Mouse (Mus musculus) heart, embryonic 11.5 days (tissue): ENCODE results near the gene Epb41l2. TPM values are rescaled to one million over a fixed set of nuclear protein-coding genes. Genes with fewer than 3 reads are reported as not detected.
A peak's percentile ranks its signal among the peaks of the same experiment; 100 is the strongest.

ENCODE experiments used
- ATAC-seq: fragments of 200-750 bp; cut with Nextera tagmentation; replicated peaks from 2 replicates; pipeline ENCODE4 v1.8.0; 2017; ENCODE audit warnings: moderate library complexity; ENCODE audit not compliant: insufficient number of reproducible peaks, low FRiP score, low TSS enrichment
- H3K27ac ChIP-seq: fragments of 300-500 bp; sonication (generic); 2 replicates; pipeline ENCODE4 v1.5.1; 2014; ENCODE audit warnings: mild to moderate bottlenecking, low read depth, low read length
- H3K27me3 ChIP-seq: fragments of 300-500 bp; sonication (generic); 2 replicates; pipeline ENCODE4 v1.6.1; 2014; ENCODE audit warnings: mild to moderate bottlenecking, low read length, mixed read lengths; ENCODE audit not compliant: control insufficient read depth, insufficient read depth
- H3K36me3 ChIP-seq: fragments of 300-500 bp; sonication (generic); 2 replicates; pipeline ENCODE4 v1.6.1; 2014; ENCODE audit warnings: mild to moderate bottlenecking, low read length, moderate library complexity, mixed read lengths; ENCODE audit not compliant: control insufficient read depth, insufficient read depth
- H3K4me1 ChIP-seq: fragments of 300-500 bp; sonication (generic); 2 replicates; pipeline ENCODE4 v1.6.1; 2014; ENCODE audit warnings: low read length; ENCODE audit not compliant: control insufficient read depth, insufficient read depth
- H3K4me2 ChIP-seq: fragments of 300-500 bp; sonication (generic); 2 replicates; pipeline ENCODE4 v1.6.1; 2014; ENCODE audit warnings: mild to moderate bottlenecking, moderate library complexity
- H3K4me3 ChIP-seq: fragments of 300-500 bp; sonication (generic); 2 replicates; pipeline ENCODE4 v1.5.1; 2014; ENCODE audit warnings: low read depth, low read length
- H3K9ac ChIP-seq: fragments of 300-500 bp; sonication (generic); 2 replicates; pipeline ENCODE4 v1.6.1; 2014; ENCODE audit warnings: mild to moderate bottlenecking, low read depth, low read length, moderate library complexity
- H3K9me3 ChIP-seq: fragments of 300-500 bp; sonication (generic); replicated peaks from 2 replicates; pipeline ENCODE4 v1.6.1; 2016; ENCODE audit warnings: low read length; ENCODE audit not compliant: control insufficient read depth
- WGBS: fragments of 180-500 bp; shearing (Covaris S2); extraction: QIAGEN DNeasy Blood & Tissue Kit; methylation state at CpG from one replicate; pipeline ENCODE4 v1.1.7; 2014; ENCODE audit not compliant: insufficient replicate concordance; 5-methylcytosine and 5-hydroxymethylcytosine counted together
- polyA plus RNA-seq: library from polyadenylated mRNA; unstranded; fragments of >200 nt; fragmentation: Nextera tagmentation; extraction: Ambion mirVana; gene quantifications from 2 replicates; pipeline ENCODE4 v1.2.1, GENCODE M21; 2014

Gene Epb41l2
- 51.5 and 54.2 TPM in 2 replicates for polyA plus RNA-seq

- Histone ChIP-seq H3K27ac (peak within 1 kb of the TSS; percentile 86), H3K36me3 (no peaks in the 10 kb centered on the region), H3K4me3 (peak within 1 kb of the TSS; percentile 92), H3K9me3 (no peaks in the 10 kb centered on the region), H3K4me2 (peak within 1 kb of the TSS; percentile 71), H3K4me1 (peaks cover 17% of the 10 kb centered on the region), H3K9ac (peak within 1 kb of the TSS; percentile 97), H3K27me3 (no peaks in the 10 kb centered on the region)
- under 1% methylated on average over 54 of the region's 55 CpGs for WGBS
- peak; percentile 93 for ATAC-seq
These were observed at the start of gene Epb41l2 for GRCm38 (mm10) chr10:25359208-25359958. TSS of gene Epb41l2 (plus strand) at chr10:25359798.

GRCm38 (mm10) chr10:25309996-25310395 lies 49.6 kb upstream of the Epb41l2 start:
- Histone ChIP-seq H3K9ac (no peak overlapping the region), H3K4me2 (no peak overlapping the region), H3K9me3 (no peaks in the 10 kb centered on the region), H3K27me3 (no peaks in the 10 kb centered on the region), H3K4me1 (no peaks in the 10 kb centered on the region), H3K36me3 (no peaks in the 10 kb centered on the region), H3K27ac (no peak overlapping the region), H3K4me3 (no peak overlapping the region)
- no peak for ATAC-seq
- WGBS = 92% methylated on average over 5 of the region's 5 CpGs

GRCm38 (mm10) chr10:25310736-25311135 lies 48.9 kb upstream of the Epb41l2 start:
- Histone ChIP-seq H3K27me3 (no peaks in the 10 kb centered on the region), H3K4me2 (no peak overlapping the region), H3K36me3 (no peaks in the 10 kb centered on the region), H3K4me1 (no peaks in the 10 kb centered on the region), H3K4me3 (no peak overlapping the region), H3K27ac (no peak overlapping the region), H3K9ac (no peak overlapping the region), H3K9me3 (no peaks in the 10 kb centered on the region)
- 50% methylated on average over 4 of the region's 4 CpGs for WGBS
- no peak for ATAC-seq

DNA sequence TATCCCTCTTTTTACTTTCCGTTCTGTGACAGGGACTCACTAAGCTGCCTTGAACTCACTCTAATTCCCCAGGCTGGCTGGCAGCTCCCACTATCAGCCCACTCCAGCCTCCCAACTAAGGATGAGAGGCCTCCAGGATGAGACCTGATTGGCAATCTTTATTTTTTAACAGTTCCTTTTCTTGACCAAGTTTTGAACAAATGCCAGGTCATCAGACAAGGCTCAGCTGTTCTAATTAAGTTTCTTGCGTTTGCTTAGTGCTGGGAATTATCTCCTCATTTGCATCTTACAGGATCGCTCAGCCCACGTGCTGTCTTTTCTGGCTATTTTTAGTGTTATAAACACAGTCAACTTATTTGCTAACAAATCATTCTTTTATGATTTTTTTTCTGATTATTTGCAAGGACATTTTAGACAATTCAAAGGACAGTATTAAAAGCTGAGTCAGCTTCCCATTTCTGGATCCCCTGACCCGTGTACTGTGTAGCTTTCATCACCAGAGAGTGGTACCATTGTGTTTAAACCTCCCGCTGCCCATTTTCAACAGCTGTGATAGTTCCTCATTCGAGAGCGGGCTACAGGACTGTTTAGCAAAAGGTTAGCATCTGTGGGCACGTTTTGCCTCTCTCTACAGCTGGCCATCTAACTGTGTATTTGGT lies 47.9 kb upstream of the Epb41l2 start:
- H3K4me1 ChIP-seq = no peaks in the 10 kb centered on the region
- no peak overlapping the region for H3K27ac ChIP-seq
- H3K4me2 ChIP-seq = no peak overlapping the region
- no peaks in the 10 kb centered on the region for H3K36me3 ChIP-seq
- no peak for ATAC-seq
- no peaks in the 10 kb centered on the region for H3K9me3 ChIP-seq
- no peaks in the 10 kb centered on the region for H3K27me3 ChIP-seq
- H3K9ac ChIP-seq = no peak overlapping the region
- WGBS = 49% methylated on average over 9 of the region's 9 CpGs
- no peak overlapping the region for H3K4me3 ChIP-seq

- 0 out of 2 replicates have a peak overlapping the region, but pooled peaks have one; percentile 3 for H3K4me3 ChIP-seq
- 16% methylated on average over 17 of the region's 17 CpGs for WGBS
- no peak for ATAC-seq
- no peaks in the 10 kb centered on the region for H3K36me3 ChIP-seq
- peaks cover 3% of the 10 kb centered on the region for H3K4me1 ChIP-seq
- no peaks in the 10 kb centered on the region for H3K27me3 ChIP-seq
- 0 out of 2 replicates have a peak overlapping the region, but pooled peaks have one; percentile 31 for H3K9ac ChIP-seq
- H3K4me2 ChIP-seq = peak overlapping the region; percentile 53
- H3K27ac ChIP-seq = no peak overlapping the region
- H3K9me3 ChIP-seq = no peaks in the 10 kb centered on the region
These were observed 45.6 kb upstream of the Epb41l2 start for GRCm38 (mm10) chr10:25313856-25314584.

- ATAC-seq = no peak
- Histone ChIP-seq H3K9ac (no peak overlapping the region), H3K36me3 (no peaks in the 10 kb centered on the region), H3K27me3 (no peaks in the 10 kb centered on the region), H3K27ac (no peak overlapping the region), H3K4me3 (no peak overlapping the region), H3K4me2 (no peak overlapping the region), H3K9me3 (no peaks in the 10 kb centered on the region), H3K4me1 (peaks cover 3% of the 10 kb centered on the region)
These were observed 41.9 kb upstream of the Epb41l2 start for GRCm38 (mm10) chr10:25317665-25318064.

- no peak overlapping the region for H3K9ac ChIP-seq
- 51% methylated on average over 5 of the region's 5 CpGs for WGBS
- no peak overlapping the region for H3K4me3 ChIP-seq
- no peaks in the 10 kb centered on the region for H3K9me3 ChIP-seq
- H3K27me3 ChIP-seq = no peaks in the 10 kb centered on the region
- H3K27ac ChIP-seq = peak overlapping the region; percentile 35; the same call in 1 of the 2 replicates
- ATAC-seq = no peak
- H3K4me1 ChIP-seq = peaks cover 3% of the 10 kb centered on the region
- no peaks in the 10 kb centered on the region for H3K36me3 ChIP-seq
- peak overlapping the region; percentile 38 for H3K4me2 ChIP-seq
These were observed 41.2 kb upstream of the Epb41l2 start for GRCm38 (mm10) chr10:25318405-25318804.

- H3K9ac ChIP-seq = no peak overlapping the region
- H3K4me2 ChIP-seq = no peak overlapping the region
- peaks cover 3% of the 10 kb centered on the region for H3K4me1 ChIP-seq
- H3K27ac ChIP-seq = no peak overlapping the region
- no peaks in the 10 kb centered on the region for H3K27me3 ChIP-seq
- H3K4me3 ChIP-seq = no peak overlapping the region
- H3K36me3 ChIP-seq = no peaks in the 10 kb centered on the region
- no peaks in the 10 kb centered on the region for H3K9me3 ChIP-seq
- ATAC-seq = no peak
These were observed 40.1 kb upstream of the Epb41l2 start for GRCm38 (mm10) chr10:25319531-25319930.
